Mouse (Mus musculus): ENCODE results near the gene Tbk1.

Tbk1 gene

GRCm38 (mm10) chr10:121547162-121547561, 39.4 kb downstream of the Tbk1 start:
- no peak for DNase-seq (ENCODE audit: extremely low spot score, low read depth, low spot score)

GRCm38 (mm10) chr10:121543577-121543976, 43.0 kb downstream of the Tbk1 start:
- no peak for DNase-seq (ENCODE audit: extremely low spot score, low read depth, low spot score)

GRCm38 (mm10) chr10:121542156-121542555, 44.4 kb downstream of the Tbk1 start:
- DNase-seq (ENCODE audit: extremely low spot score, low read depth, low spot score): no peak

GRCm38 (mm10) chr10:121534995-121535394, 51.6 kb downstream of the Tbk1 start:
- no peak for DNase-seq (ENCODE audit: extremely low spot score, low read depth, low spot score)

GRCm38 (mm10) chr10:121533137-121533872, 53.3 kb downstream of the Tbk1 start:
- peak; percentile 44 for DNase-seq (ENCODE audit: extremely low spot score, low read depth, low spot score)

- no peak for DNase-seq (ENCODE audit: extremely low spot score, low read depth, low spot score)
Observed at GRCm38 (mm10) chr10:121531541-121531940, 55.0 kb downstream of the Tbk1 start.

- no peak for DNase-seq (ENCODE audit: extremely low spot score, low read depth, low spot score)
Observed at GRCm38 (mm10) chr10:121530365-121531003, 56.1 kb downstream of the Tbk1 start.

GRCm38 (mm10) chr10:121529261-121529660, 57.3 kb downstream of the Tbk1 start:
- no peak for DNase-seq (ENCODE audit: extremely low spot score, low read depth, low spot score)

GRCm38 (mm10) chr10:121528470-121528869, 58.1 kb downstream of the Tbk1 start:
- no peak for DNase-seq (ENCODE audit: extremely low spot score, low read depth, low spot score)

- DNase-seq (ENCODE audit: extremely low spot score, low read depth, low spot score): no peak
Observed at GRCm38 (mm10) chr10:121527114-121527513, 59.5 kb downstream of the Tbk1 start.

- no peak for DNase-seq (ENCODE audit: extremely low spot score, low read depth, low spot score)
Observed at GRCm38 (mm10) chr10:121520923-121521585, 65.5 kb downstream of the Tbk1 start.

GRCm38 (mm10) chr10:121519710-121520109, 66.9 kb downstream of the Tbk1 start:
- DNase-seq (ENCODE audit: extremely low spot score, low read depth, low spot score): no peak

GRCm38 (mm10) chr10:121516008-121516600, 70.5 kb downstream of the Tbk1 start:
- no peak for DNase-seq (ENCODE audit: extremely low spot score, low read depth, low spot score)

- DNase-seq (ENCODE audit: extremely low spot score, low read depth, low spot score): no peak
Observed at GRCm38 (mm10) chr10:121509751-121510643, 76.6 kb downstream of the Tbk1 start.

- DNase-seq (ENCODE audit: extremely low spot score, low read depth, low spot score): no peak
Observed at GRCm38 (mm10) chr10:121507755-121508544, 78.6 kb downstream of the Tbk1 start.

- DNase-seq (ENCODE audit: extremely low spot score, low read depth, low spot score): no peak
Observed at GRCm38 (mm10) chr10:121506731-121507583, 79.6 kb downstream of the Tbk1 start.

- DNase-seq (ENCODE audit: extremely low spot score, low read depth, low spot score): no peak
Observed at GRCm38 (mm10) chr10:121505929-121506328, 80.7 kb downstream of the Tbk1 start.

- no peak for DNase-seq (ENCODE audit: extremely low spot score, low read depth, low spot score)
Observed at GRCm38 (mm10) chr10:121504973-121505911, 81.3 kb downstream of the Tbk1 start.

Data from hindlimb bud, embryonic 11.5 days (tissue).